ENCODE assay signal across 8 mouse cellular contexts in the genomic region with DNA sequence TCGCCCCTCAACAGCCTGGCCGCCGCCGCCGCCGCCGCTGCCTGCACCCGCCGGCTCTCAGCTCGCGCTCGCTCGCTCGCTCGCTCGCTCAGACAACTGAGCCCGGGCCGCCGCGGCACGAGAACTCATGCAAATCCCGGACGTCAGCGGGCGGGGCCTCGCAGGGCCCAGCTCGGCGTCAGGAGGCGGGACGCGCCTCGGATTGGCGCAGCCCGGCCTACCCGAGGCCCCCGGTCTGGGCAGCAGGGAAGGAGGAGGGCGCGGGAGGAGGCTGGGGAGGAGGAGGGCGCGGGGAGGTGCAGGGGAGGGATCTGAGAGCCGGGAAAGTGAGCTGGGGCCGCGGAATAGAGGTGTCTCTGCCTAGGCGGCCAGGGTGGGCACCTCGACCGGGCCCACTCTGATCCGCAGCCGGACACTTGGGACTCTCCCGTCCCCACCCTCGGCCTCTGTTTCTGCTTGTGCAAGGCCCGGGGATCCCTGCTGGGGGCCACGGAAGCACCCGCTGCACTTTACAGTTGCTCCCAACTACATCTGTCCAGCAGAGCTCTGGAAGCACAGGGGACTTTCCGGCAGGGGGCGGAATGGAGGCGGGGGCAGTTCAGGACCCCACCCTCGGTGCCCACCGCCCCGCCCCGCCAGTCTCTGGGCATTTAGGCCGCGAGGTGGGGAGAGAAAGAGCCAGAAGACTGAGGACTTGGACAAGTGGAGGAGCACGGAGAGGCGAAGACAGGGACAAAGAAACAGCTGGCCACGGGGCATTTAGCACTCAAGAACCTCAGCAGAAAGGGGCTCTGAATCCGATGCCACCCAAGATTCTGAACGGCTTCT. TPM values are rescaled to one million over a fixed set of nuclear protein-coding genes. Genes with fewer than 3 reads are reported as not detected.
DNase-seq lines count a peak whose midpoint lies in the region; ATAC-seq and TF ChIP-seq lines count a peak whose summit lies in the region.

TSS of gene Cbx4 (minus strand) at position 78 of the 828 bp plus-strand sequence.

- peak within 1 kb of the TSS; percentile 89 for H3K4me2 ChIP-seq in forebrain, embryonic 16.5 days (ENCODE audit: low read length)
- peak within 1 kb of the TSS; percentile 95 for H3K4me2 ChIP-seq in lung, embryonic 14.5 days

- no peaks in the 10 kb centered on the region for H3K9me3 ChIP-seq in ES-E14 (ENCODE audit: control insufficient read depth, insufficient read depth, low read depth, low read length)
- no peaks in the 10 kb centered on the region for H3K9me3 ChIP-seq in forebrain, embryonic 16.5 days (ENCODE audit: control insufficient read depth, low read length)
- no peaks in the 10 kb centered on the region for H3K9me3 ChIP-seq in lung, embryonic 14.5 days (ENCODE audit: low read depth, low read length)

- H3K27me3 ChIP-seq in forebrain, embryonic 16.5 days (replicated peaks; ENCODE audit: control insufficient read depth, insufficient read depth, low read length): peaks cover 26% of the 10 kb centered on the region
- H3K27me3 ChIP-seq in lung, embryonic 14.5 days (ENCODE audit: insufficient read depth, low read length): peaks cover 37% of the 10 kb centered on the region

- WGBS in forebrain, embryonic 16.5 days: under 1% methylated on average over 62 of the region's 67 CpGs
- 1% methylated on average over 67 of the region's 67 CpGs for WGBS in lung, embryonic 14.5 days
- 2% methylated on average over 66 of the region's 67 CpGs for WGBS in olfactory bulb, adult 2 months

- peak; percentile 92 for ATAC-seq in forebrain, embryonic 16.5 days
- peak; percentile 86 for ATAC-seq in lung, embryonic 14.5 days (ENCODE audit: insufficient read depth)

- H3K27ac ChIP-seq in ES-E14 (ENCODE audit: insufficient read depth, low read depth, low read length, poor library complexity, severe bottlenecking): no peak within 1 kb of the TSS
- H3K27ac ChIP-seq in forebrain, embryonic 16.5 days (ENCODE audit: low read length): peak within 1 kb of the TSS; percentile 99
- peak within 1 kb of the TSS; percentile 99 for H3K27ac ChIP-seq in lung, embryonic 14.5 days (ENCODE audit: low read depth)
- peak within 1 kb of the TSS; percentile 94 for H3K27ac ChIP-seq in olfactory bulb, adult 2 months (ENCODE audit: insufficient read depth, low read depth, low read length)

- peaks cover 0 to 28% of the 10 kb centered on the region in 2 experiments; a peak in 2 of 4 replicates for H3K4me1 ChIP-seq in ES-E14 (ENCODE audit: control insufficient read depth in 2 of 2, insufficient read depth in 2 of 2, low read length in 2 of 2, poor library complexity in 1 of 2)
- peaks cover 63% of the 10 kb centered on the region for H3K4me1 ChIP-seq in forebrain, embryonic 16.5 days (replicated peaks; ENCODE audit: control insufficient read depth, insufficient read depth, low read length)
- peaks cover 31% of the 10 kb centered on the region for H3K4me1 ChIP-seq in lung, embryonic 14.5 days (ENCODE audit: insufficient read depth)
- peaks cover 63% of the 10 kb centered on the region for H3K4me1 ChIP-seq in olfactory bulb, adult 2 months (ENCODE audit: control insufficient read depth, insufficient read depth, low read length)

- H3K4me3 ChIP-seq in ES-E14 (ENCODE audit: insufficient read depth in 1 of 2, low read depth in 1 of 2, low read length in 2 of 2, poor library complexity in 1 of 2, severe bottlenecking in 1 of 2): peak within 1 kb of the TSS; percentile 62 to 83
- peak within 1 kb of the TSS; percentile 85 for H3K4me3 ChIP-seq in forebrain, embryonic 16.5 days (replicated peaks; ENCODE audit: low read length)
- H3K4me3 ChIP-seq in lung, embryonic 14.5 days (ENCODE audit: low read depth, low read length): peak within 1 kb of the TSS; percentile 95
- H3K4me3 ChIP-seq in olfactory bulb, adult 2 months (ENCODE audit: insufficient read depth, low read depth, low read length): peak within 1 kb of the TSS; percentile 69

- DNase-seq in ES-E14 (ENCODE audit: low read depth, low spot score): peak; percentile 85
- DNase-seq in cerebellum, adult 11 months: peak; percentile 84
- DNase-seq in heart, postnatal 36 days: peak; percentile 86 to 88
- peak; percentile 80 to 81 for DNase-seq in layer of hippocampus, adult 8-10 months (ENCODE audit: low spot score in 2 of 2)
- DNase-seq in lung, embryonic 14.5 days: peak; percentile 98
- peak; percentile 98 for DNase-seq in thymus, postnatal 0 days (ENCODE audit: low spot score)

- no peaks in the 10 kb centered on the region for H3K36me3 ChIP-seq in ES-E14 (ENCODE audit: control insufficient read depth, insufficient read depth, low read length, poor library complexity, severe bottlenecking)
- no peaks in the 10 kb centered on the region for H3K36me3 ChIP-seq in forebrain, embryonic 16.5 days (ENCODE audit: control insufficient read depth, insufficient read depth)
- peaks cover 12% of the 10 kb centered on the region for H3K36me3 ChIP-seq in lung, embryonic 14.5 days (ENCODE audit: insufficient read depth)

- in situ Hi-C loops in ES-E14 (cut with MboI; ENCODE audit: low sequenced_read_pairs in 2 of 2, unreplicated experiment in 2 of 2): loop anchor here in 1 of 2 experiments (5.0 to 25.0 kb wide), 3 partner anchors 34 to 1151 kb away; partner anchors contain the start of gene Bahcc1

- H3K9ac ChIP-seq in ES-E14 (ENCODE audit: insufficient read depth, low read depth, low read length, poor library complexity, severe bottlenecking): peak within 1 kb of the TSS; percentile 63
- H3K9ac ChIP-seq in forebrain, embryonic 16.5 days (replicated peaks; ENCODE audit: low read depth, low read length): peak within 1 kb of the TSS; percentile 93
- peak within 1 kb of the TSS; percentile 91 for H3K9ac ChIP-seq in lung, embryonic 14.5 days

- intact Hi-C loops in heart, postnatal 36 days (cut with DNase I): no loop called here

- TF ChIP-seq POLR2A in olfactory bulb, adult 2 months (IDR thresholded peaks at IDR 0.05; ENCODE audit: insufficient read depth, low read depth, low read length): peak; percentile 98

- peak; percentile 59 for TF ChIP-seq CTCF in lung, embryonic 14.5 days (IDR thresholded peaks at IDR 0.05; ENCODE audit: low read depth)
- no peak; the same call in 1 of the 2 replicates for TF ChIP-seq CTCF in olfactory bulb, adult 2 months (IDR thresholded peaks at IDR 0.05; ENCODE audit: insufficient read depth, low read depth, low read length)

TF ChIP-seq in ES-E14, 5 proteins besides CTCF, POLR2A, EP300 and RAD21:
- TF ChIP-seq ZNF384 (IDR thresholded peaks at IDR 0.05; ENCODE audit: low read depth, low read length) (no peak), MAFK (IDR thresholded peaks at IDR 0.05; ENCODE audit: insufficient read depth, low read depth, low read length) (no peak), ZC3H11A (IDR thresholded peaks at IDR 0.05; ENCODE audit: borderline replicate concordance, low read depth, low read length) (no peak), CHD2 (IDR thresholded peaks at IDR 0.05; ENCODE audit: low read depth, low read length) (no peak), HCFC1 (IDR thresholded peaks at IDR 0.05; ENCODE audit: borderline replicate concordance, insufficient read depth, low read length) (no peak)

RNA-seq across cellular contexts. Expression of gene Cbx4, which starts in this region (rescaled TPM):
- 0.90 and 1.8 TPM in 2 replicates for total RNA-seq in ES-E14 (2012; rRNA removed)
- polyA plus RNA-seq in forebrain, embryonic 16.5 days (2015; fragmentation: Nextera tagmentation; extraction: Ambion mirVana): 18.1 and 18.5 TPM in 2 replicates
- 10 to 100 TPM; 11.5 to 13.6 TPM for total RNA-seq in heart, postnatal 36 days (2021)
- 10 to 100 TPM; 40.7 to 47.2 (median 44.0) TPM for total RNA-seq in layer of hippocampus, adult 8-10 months (2022)
- polyA plus RNA-seq in lung, embryonic 14.5 days (2014; fragmentation: Nextera tagmentation; extraction: Ambion mirVana): 13.1 and 13.8 TPM in 2 replicates
- polyA plus RNA-seq in olfactory bulb, adult 2 months (2012; ENCODE audit: insufficient read depth, insufficient read length, low replicate concordance, missing spikeins): not detected in 2 replicates
- 25.1 and 26.8 TPM in 2 replicates for polyA plus RNA-seq in thymus, postnatal 0 days (2015; fragmentation: Nextera tagmentation; extraction: Ambion mirVana)
